ENCODE assay signal across 16 mouse cellular contexts in genomic region chr17:42938579-42938978, GRCm38 (mm10).
DNase-seq lines count a peak whose midpoint lies in the region; ATAC-seq and TF ChIP-seq lines count a peak whose summit lies in the region.
"Had no signal": no experiment of that assay in that cellular context is flagged by ENCODE, and none has a peak within 500 bp of the region (broad histone marks: within the 10 kb centered on the region; RNA-seq: fewer than 3 reads in every experiment).

No protein-coding gene starts in this region.

- H3K4me1 ChIP-seq in lung, adult 2 months (ENCODE audit: control insufficient read depth, insufficient read depth, low read length): peaks cover 6% of the 10 kb centered on the region
- H3K4me1 ChIP-seq in brown adipose tissue, adult 24 weeks (ENCODE audit: control insufficient read depth, insufficient read depth, insufficient read length, low read length): no peaks in the 10 kb centered on the region
- no peaks in the 10 kb centered on the region for H3K4me1 ChIP-seq in forebrain, embryonic 16.5 days (replicated peaks; ENCODE audit: control insufficient read depth, insufficient read depth, low read length)
- H3K4me1 ChIP-seq: heart, embryonic 15.5 days; hindbrain, embryonic 15.5 days; midbrain, embryonic 13.5 days had no signal

- H3K4me3 ChIP-seq in lung, adult 2 months (replicated peaks; ENCODE audit: extremely low read depth, low read depth, low read length): no peak overlapping the region
- H3K4me3 ChIP-seq in brown adipose tissue, adult 24 weeks (ENCODE audit: insufficient read depth, low read depth, low read length): no peak overlapping the region
- no peak overlapping the region for H3K4me3 ChIP-seq in forebrain, embryonic 16.5 days (replicated peaks; ENCODE audit: low read length)
- H3K4me3 ChIP-seq: heart, embryonic 15.5 days; hindbrain, embryonic 15.5 days; midbrain, embryonic 13.5 days had no signal

- H3K9me3 ChIP-seq in forebrain, embryonic 16.5 days (ENCODE audit: control insufficient read depth, low read length): no peaks in the 10 kb centered on the region
- H3K9me3 ChIP-seq: heart, embryonic 15.5 days; hindbrain, embryonic 15.5 days; midbrain, embryonic 13.5 days had no signal

- ATAC-seq in forebrain, embryonic 16.5 days: no peak
- ATAC-seq: midbrain, embryonic 13.5 days had no signal

- H3K4me2 ChIP-seq in forebrain, embryonic 16.5 days (ENCODE audit: low read length): no peak overlapping the region
- H3K4me2 ChIP-seq: heart, embryonic 15.5 days; hindbrain, embryonic 15.5 days; midbrain, embryonic 13.5 days had no signal

- peak; percentile 10 for DNase-seq in lung, adult 2 months
- DNase-seq in lung, postnatal 14 days: no peak
- DNase-seq in kidney, postnatal 14 days: peak; percentile 39
- no peak for DNase-seq in gastrocnemius, postnatal 4 days (ENCODE audit: low spot score in 2 of 2)
- DNase-seq in cerebellum, adult 9-10 months: no peak
- no peak for DNase-seq in adipocyte (ENCODE audit: low spot score)
- DNase-seq: gastrocnemius, postnatal 14 days; left cerebral cortex, postnatal 4 days; right cerebral cortex, adult 18-20 months; thymus, postnatal 36 days had no signal

- no peak for TF ChIP-seq POLR2A in lung, adult 2 months (IDR thresholded peaks at IDR 0.05; ENCODE audit: borderline replicate concordance, extremely low read depth, low read depth, low read length)

- no peak for TF ChIP-seq CTCF in lung, adult 2 months (IDR thresholded peaks at IDR 0.05; ENCODE audit: insufficient read depth, low read length)

- peak overlapping the region; percentile 17; the same call in 1 of the 2 replicates for H3K27ac ChIP-seq in brown adipose tissue, adult 24 weeks (replicated peaks; ENCODE audit: low read depth, low read length)
- no peak overlapping the region for H3K27ac ChIP-seq in forebrain, embryonic 16.5 days (ENCODE audit: low read length)
- H3K27ac ChIP-seq: heart, embryonic 15.5 days; hindbrain, embryonic 15.5 days; midbrain, embryonic 13.5 days had no signal

- no peak overlapping the region for H3K9ac ChIP-seq in forebrain, embryonic 16.5 days (replicated peaks; ENCODE audit: low read depth, low read length)
- H3K9ac ChIP-seq: heart, embryonic 15.5 days; hindbrain, embryonic 15.5 days; midbrain, embryonic 13.5 days had no signal

- no peaks in the 10 kb centered on the region for H3K27me3 ChIP-seq in forebrain, embryonic 16.5 days (replicated peaks; ENCODE audit: control insufficient read depth, insufficient read depth, low read length)
- H3K27me3 ChIP-seq: CH12.LX; heart, embryonic 15.5 days; hindbrain, embryonic 15.5 days; midbrain, embryonic 13.5 days had no signal

- H3K36me3 ChIP-seq in forebrain, embryonic 16.5 days (ENCODE audit: control insufficient read depth, insufficient read depth): no peaks in the 10 kb centered on the region
- H3K36me3 ChIP-seq: heart, embryonic 15.5 days; hindbrain, embryonic 15.5 days; midbrain, embryonic 13.5 days had no signal

- WGBS in lung, adult 2 months: 24% methylated on average over 1 of the region's 1 CpGs
- 81% methylated on average over 1 of the region's 1 CpGs for WGBS in forebrain, embryonic 16.5 days

Comparison
In these comparisons a context has a peak if more than half of its experiments do, and no peak if none do; other contexts are left out.
1. DNase-seq: peak in lung, adult 2 months (single experiment) and kidney, postnatal 14 days (single experiment); none in lung, postnatal 14 days (single experiment), gastrocnemius, postnatal 4 days (0 of 2), cerebellum, adult 9-10 months (single experiment) and adipocyte (single experiment).